Mouse (Mus musculus): ENCODE measurements around the gene Opn4. TPM values are rescaled to one million over a fixed set of nuclear protein-coding genes. Genes with fewer than 3 reads are reported as not detected.

Gene Opn4
- total and polyA plus RNA-seq, 3 experiments, result not detected

DNA sequence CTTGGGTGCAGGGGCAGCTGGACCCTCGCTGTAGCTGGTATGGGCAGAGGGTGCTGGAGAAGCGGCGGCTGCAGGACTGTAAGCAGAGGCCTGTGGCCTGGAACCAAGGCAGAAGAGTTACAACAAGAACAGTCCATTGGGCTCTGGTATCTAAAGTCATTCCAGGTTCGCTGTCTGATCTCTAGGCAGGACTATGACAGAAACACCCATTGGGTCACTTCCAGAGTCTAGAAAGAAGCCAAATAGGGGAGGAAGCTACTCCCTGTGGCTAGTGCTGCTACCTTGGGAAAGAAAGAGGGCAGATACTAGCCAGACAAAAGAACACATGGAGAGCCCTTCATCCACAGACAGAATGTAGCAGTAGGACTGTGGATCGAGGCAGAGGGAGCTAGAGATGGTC lies 47.7 kb downstream of the Opn4 start:
- Histone ChIP-seq H3K9ac (ENCODE audit: control insufficient read depth, low read depth, low read length, poor library complexity, severe bottlenecking) (no peak overlapping the region), H3K9me3 (replicated peaks; ENCODE audit: insufficient read depth, low read length) (no peaks in the 10 kb centered on the region), H3K79me2 (ENCODE audit: control insufficient read depth, insufficient read depth, low read length, poor library complexity) (no peaks in the 10 kb centered on the region), H3K27ac (ENCODE audit: control insufficient read depth, low read depth, low read length) (no peak overlapping the region), H3K4me3 (ENCODE audit: control insufficient read depth in 1 of 2, insufficient read depth in 1 of 2, low read depth in 2 of 2, low read length in 2 of 2) (no peak overlapping the region), H3K4me1 (ENCODE audit: control insufficient read depth in 1 of 2, insufficient read depth in 2 of 2, low read length in 2 of 2) (no peaks in the 10 kb centered on the region), H3K36me3 (ENCODE audit: control insufficient read depth in 1 of 2, insufficient read depth in 2 of 2, low read length in 2 of 2) (no peaks in the 10 kb centered on the region; a peak in 1 of 4 replicates), H3K27me3 (ENCODE audit: control insufficient read depth in 1 of 2, insufficient read depth in 2 of 2, low read length in 2 of 2) (peaks cover 0 to 2% of the 10 kb centered on the region in 2 experiments; a peak in 1 of 4 replicates)
- no peak for TF ChIP-seq POLR2AphosphoS2 (IDR thresholded peaks at IDR 0.05; ENCODE audit: low read length)
- TF ChIP-seq ZKSCAN1 (IDR thresholded peaks at IDR 0.05; ENCODE audit: low read depth, low read length), result no peak
- no peak for TF ChIP-seq SIN3A (IDR thresholded peaks at IDR 0.05; ENCODE audit: low read length)
- no peak for TF ChIP-seq MXI1 (IDR thresholded peaks at IDR 0.05; ENCODE audit: low read depth, low read length)
- TF ChIP-seq TCF12 (IDR thresholded peaks at IDR 0.05; ENCODE audit: low read depth, low read length), result no peak
- no peak for TF ChIP-seq ELF1 (IDR thresholded peaks at IDR 0.05; ENCODE audit: low read depth, low read length)
- no peak for DNase-seq (ENCODE audit: low read depth, low spot score)

DNA sequence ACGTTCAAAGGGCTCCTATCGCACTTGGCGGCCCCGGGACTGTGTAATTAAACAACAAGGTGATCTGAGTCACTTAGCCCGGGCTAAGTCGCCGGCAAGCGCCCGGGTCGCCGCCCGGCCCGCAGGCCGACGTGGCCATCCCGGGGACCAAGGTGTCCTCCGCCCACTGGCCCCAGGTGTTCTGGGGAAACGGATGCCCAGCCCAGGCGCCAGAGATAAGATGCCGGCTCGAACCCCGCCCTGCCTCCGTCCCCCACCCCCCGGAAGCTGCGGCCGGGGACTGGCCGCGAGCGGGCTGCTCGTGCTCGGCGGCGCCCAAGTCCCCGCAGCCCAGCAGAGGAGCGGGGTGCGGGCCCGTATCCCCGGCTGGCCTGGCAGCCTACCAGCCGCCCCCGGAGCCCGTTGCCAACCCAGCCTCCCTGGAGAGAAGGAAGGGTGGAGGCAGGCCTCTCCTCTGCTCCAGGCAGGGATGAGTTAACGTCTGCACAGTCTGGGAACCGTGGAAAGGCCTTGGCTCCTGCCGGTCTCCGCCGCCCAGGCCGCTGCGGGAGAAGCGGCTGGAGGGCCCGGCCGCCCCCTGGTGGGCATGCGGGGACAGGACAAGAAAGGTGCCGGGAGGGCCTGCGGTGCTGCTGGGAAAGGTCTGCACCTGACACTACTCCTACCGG lies 50.8 kb downstream of the Opn4 start:
- Histone ChIP-seq H3K9me3 (replicated peaks; ENCODE audit: insufficient read depth, low read length) (no peaks in the 10 kb centered on the region), H3K79me2 (ENCODE audit: control insufficient read depth, insufficient read depth, low read length, poor library complexity) (no peaks in the 10 kb centered on the region), H3K4me3 (ENCODE audit: control insufficient read depth in 1 of 2, insufficient read depth in 1 of 2, low read depth in 2 of 2, low read length in 2 of 2) (peak overlapping the region; percentile 53 to 86), H3K9ac (ENCODE audit: control insufficient read depth, low read depth, low read length, poor library complexity, severe bottlenecking) (peak overlapping the region; percentile 74), H3K27me3 (ENCODE audit: control insufficient read depth in 1 of 2, insufficient read depth in 2 of 2, low read length in 2 of 2) (peaks cover 0 to 3% of the 10 kb centered on the region in 2 experiments; a peak in 1 of 4 replicates), H3K36me3 (ENCODE audit: control insufficient read depth in 1 of 2, insufficient read depth in 2 of 2, low read length in 2 of 2) (no peaks in the 10 kb centered on the region; a peak in 1 of 4 replicates), H3K4me1 (ENCODE audit: control insufficient read depth in 1 of 2, insufficient read depth in 2 of 2, low read length in 2 of 2) (no peaks in the 10 kb centered on the region), H3K27ac (ENCODE audit: control insufficient read depth, low read depth, low read length) (no peak overlapping the region)
- DNase-seq (ENCODE audit: low read depth, low spot score), result peak; percentile 84
- TF ChIP-seq BHLHE40 (IDR thresholded peaks at IDR 0.05; ENCODE audit: borderline replicate concordance, low read depth, low read length), result no peak; the same call in 1 of the 2 replicates
- TF ChIP-seq MXI1 (IDR thresholded peaks at IDR 0.05; ENCODE audit: low read depth, low read length), result no peak; the same call in 1 of the 2 replicates
- TF ChIP-seq ELF1 (IDR thresholded peaks at IDR 0.05; ENCODE audit: low read depth, low read length), result no peak
- TF ChIP-seq CTCF (IDR thresholded peaks at IDR 0.05 in 2 of 3, conservative IDR thresholded peaks at IDR 0.05 in 1 of 3; ENCODE audit: control insufficient read depth in 1 of 3, insufficient read depth in 1 of 3, low read depth in 2 of 3, low read length in 3 of 3, poor library complexity in 1 of 3, severe bottlenecking in 1 of 3), result peak; percentile 74 to 93 (median 83)
- TF ChIP-seq ZKSCAN1 (IDR thresholded peaks at IDR 0.05; ENCODE audit: low read depth, low read length), result no peak
- no peak for TF ChIP-seq MAFK (IDR thresholded peaks at IDR 0.05; ENCODE audit: borderline replicate concordance, low read depth, low read length)
- no peak for TF ChIP-seq MYB (IDR thresholded peaks at IDR 0.05; ENCODE audit: low read depth, low read length)
- 0 out of 2 replicates have a peak, but pooled peaks have one; percentile 29 for TF ChIP-seq UBTF (IDR thresholded peaks at IDR 0.05; ENCODE audit: borderline replicate concordance, insufficient read depth, low read depth, low read length)
- TF ChIP-seq MAX (IDR thresholded peaks at IDR 0.05; ENCODE audit: low read length), result no peak
- no peak for TF ChIP-seq GABPA (IDR thresholded peaks at IDR 0.05; ENCODE audit: low read depth, low read length)
- TF ChIP-seq ETS1 (IDR thresholded peaks at IDR 0.05; ENCODE audit: low read depth, low read length), result no peak
- no peak for TF ChIP-seq JUND (IDR thresholded peaks at IDR 0.05; ENCODE audit: low read depth, low read length)
- TF ChIP-seq KAT2A (conservative IDR thresholded peaks at IDR 0.05; ENCODE audit: low read depth, low read length), result no peak
- TF ChIP-seq GATA1 (IDR thresholded peaks at IDR 0.05; ENCODE audit: low read depth, low read length), result no peak; the same call in 1 of the 2 replicates
- no peak for TF ChIP-seq ZMIZ1 (IDR thresholded peaks at IDR 0.05; ENCODE audit: low read depth, low read length)
- no peak for TF ChIP-seq NRF1 (IDR thresholded peaks at IDR 0.05; ENCODE audit: insufficient read depth, low read depth, low read length, poor library complexity, severe bottlenecking)
- TF ChIP-seq HCFC1 (IDR thresholded peaks at IDR 0.05; ENCODE audit: low read depth, low read length), result no peak; the same call in 1 of the 2 replicates
- no peak for TF ChIP-seq POLR2AphosphoS2 (IDR thresholded peaks at IDR 0.05; ENCODE audit: low read length)
- peak; percentile 81 for TF ChIP-seq SMC3 (IDR thresholded peaks at IDR 0.05; ENCODE audit: low read depth, low read length)
- TF ChIP-seq MAZ (IDR thresholded peaks at IDR 0.05; ENCODE audit: low read depth, low read length), result no peak
- no peak for TF ChIP-seq CHD2 (IDR thresholded peaks at IDR 0.05; ENCODE audit: low read length)
- TF ChIP-seq E2F4 (IDR thresholded peaks at IDR 0.05; ENCODE audit: borderline replicate concordance, low read depth, low read length), result no peak
- TF ChIP-seq USF1 (IDR thresholded peaks at IDR 0.05; ENCODE audit: low read depth, low read length), result no peak
- no peak for TF ChIP-seq MEF2A (IDR thresholded peaks at IDR 0.05; ENCODE audit: extremely low read depth, insufficient replicate concordance, low read depth, low read length, poor library complexity, severe bottlenecking)
- no peak for TF ChIP-seq TBP (IDR thresholded peaks at IDR 0.05; ENCODE audit: low read depth, low read length)
- TF ChIP-seq RAD21 (IDR thresholded peaks at IDR 0.05; ENCODE audit: low read depth, low read length), result peak; percentile 60
- TF ChIP-seq POLR2AphosphoS5 (IDR thresholded peaks at IDR 0.05; ENCODE audit: borderline replicate concordance, low read depth, low read length), result no peak
- TF ChIP-seq ZNF384 (IDR thresholded peaks at IDR 0.05; ENCODE audit: low read depth, low read length), result no peak

All from MEL (cell line).